Mouse (Mus musculus) heart, adult 9 months (tissue): Measurements from ENCODE around the gene Acsl1.
"Not testable (repeated sequence)": the region's sequence is repeated elsewhere in the genome, so short reads cannot be mapped to it uniquely, and the experiment has no call there.

Source experiments
- DNase-seq, 2 experiments: peaks; one replicate each; pipeline ENCODE4 v3.0.0; 2022; ENCODE audit warnings: low spot score in 2 of 2

The Acsl1 gene

GRCm38 (mm10) chr8:46559428-46559827 is 88.6 kb downstream of the Acsl1 start:
- DNase-seq: no peak

- DNase-seq: no peak
Measured at GRCm38 (mm10) chr8:46562333-46562732, 91.5 kb downstream of the Acsl1 start.

GRCm38 (mm10) chr8:46566914-46567529 is 96.2 kb downstream of the Acsl1 start:
- DNase-seq: no peak

- DNase-seq: no peak
Measured at GRCm38 (mm10) chr8:46567946-46568345, 97.1 kb downstream of the Acsl1 start.

GRCm38 (mm10) chr8:46568942-46569341 is 98.1 kb downstream of the Acsl1 start:
- DNase-seq: no peak

- DNase-seq: no peak
Measured at GRCm38 (mm10) chr8:46569659-46570441, 99.0 kb downstream of the Acsl1 start.

GRCm38 (mm10) chr8:46570673-46571072 is 99.8 kb downstream of the Acsl1 start:
- peak in 1 of 2 experiments; percentile 28 for DNase-seq

- no peak for DNase-seq
Measured at GRCm38 (mm10) chr8:46573446-46573845, 102.6 kb downstream of the Acsl1 start.

GRCm38 (mm10) chr8:46573964-46574363 is 103.1 kb downstream of the Acsl1 start:
- no peak for DNase-seq

GRCm38 (mm10) chr8:46578794-46579193 is 108.0 kb downstream of the Acsl1 start:
- DNase-seq: no peak

GRCm38 (mm10) chr8:46584328-46584727 is 113.5 kb downstream of the Acsl1 start:
- not testable (repeated sequence) for DNase-seq

- no peak for DNase-seq
Measured at GRCm38 (mm10) chr8:46585576-46585975, 114.7 kb downstream of the Acsl1 start.
